Mouse (Mus musculus) spleen, postnatal 4 days (tissue): ENCODE data around the gene Spryd4.
A peak's percentile ranks its signal among the peaks of the same experiment; 100 is the strongest.
"Not testable (repeated sequence)": the region's sequence is repeated elsewhere in the genome, so short reads cannot be mapped to it uniquely, and the experiment has no call there.

Experiments
- DNase-seq, 2 experiments: peaks; one replicate each; pipeline ENCODE4 v3.0.0; 2022; ENCODE audit warnings: low spot score in 2 of 2

The Spryd4 gene

DNA sequence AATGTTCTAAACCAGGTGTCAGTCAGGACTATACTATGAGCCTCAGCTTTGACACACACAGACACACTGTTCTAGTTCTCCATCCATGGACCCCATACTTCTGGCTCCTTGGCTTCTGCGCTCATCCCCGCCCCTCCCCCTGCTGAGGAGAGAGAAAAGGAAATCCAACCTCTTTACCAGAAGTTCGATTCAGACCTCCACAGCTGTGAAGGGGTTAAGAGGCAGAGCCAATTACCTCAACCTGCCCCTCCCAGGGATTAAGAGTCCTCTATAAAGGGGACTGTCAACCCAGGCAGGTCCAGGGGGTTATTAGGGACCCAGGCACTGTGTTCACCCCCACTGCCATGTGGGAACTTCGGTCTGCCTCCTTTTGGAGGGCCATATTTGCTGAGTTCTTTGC, 13.9 kb upstream of the Spryd4 start, which contains the start of gene Mip:
TSS of gene Mip (plus strand) at position 301 of the 400 bp plus-strand sequence.
- DNase-seq, result no peak

GRCm38 (mm10) chr10:128225064-128225463, 13.5 kb upstream of the Spryd4 start:
- no peak for DNase-seq

GRCm38 (mm10) chr10:128221533-128222286, 10.1 kb upstream of the Spryd4 start:
- DNase-seq, result no peak

DNA sequence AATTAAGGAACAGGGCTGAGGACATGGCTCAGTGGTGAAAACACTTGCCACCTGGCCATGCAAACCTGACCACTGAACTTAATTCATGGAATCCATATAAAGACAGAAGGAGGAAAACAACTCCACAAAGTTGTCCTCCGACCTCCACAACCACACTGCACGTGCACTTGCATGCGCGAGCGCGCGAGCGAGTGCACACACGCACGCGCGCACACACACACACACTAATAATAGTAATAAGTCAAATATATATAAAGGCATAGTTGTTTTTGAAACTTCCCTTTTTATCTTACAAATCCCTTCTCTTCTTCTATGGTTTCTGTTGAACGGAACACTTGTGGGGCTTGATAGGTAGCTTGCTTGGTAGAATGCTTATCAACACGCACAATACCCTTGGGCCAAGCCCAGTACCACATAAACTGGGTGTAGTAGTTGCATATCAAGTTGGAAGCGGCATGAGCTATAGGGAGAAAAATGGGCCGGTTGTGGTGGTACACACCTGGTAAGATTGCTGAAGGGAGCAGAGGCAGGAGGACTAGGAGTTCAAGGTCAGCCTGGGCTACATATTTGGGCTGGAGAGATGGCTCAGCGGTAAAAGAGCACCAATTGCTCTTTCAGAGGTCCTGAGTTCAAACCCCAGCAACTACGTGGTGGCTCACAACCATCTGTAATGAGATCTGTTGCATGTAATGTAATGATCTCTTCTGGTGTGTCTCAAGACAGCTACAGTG, 6.9 kb upstream of the Spryd4 start:
- DNase-seq, result no peak

DNA sequence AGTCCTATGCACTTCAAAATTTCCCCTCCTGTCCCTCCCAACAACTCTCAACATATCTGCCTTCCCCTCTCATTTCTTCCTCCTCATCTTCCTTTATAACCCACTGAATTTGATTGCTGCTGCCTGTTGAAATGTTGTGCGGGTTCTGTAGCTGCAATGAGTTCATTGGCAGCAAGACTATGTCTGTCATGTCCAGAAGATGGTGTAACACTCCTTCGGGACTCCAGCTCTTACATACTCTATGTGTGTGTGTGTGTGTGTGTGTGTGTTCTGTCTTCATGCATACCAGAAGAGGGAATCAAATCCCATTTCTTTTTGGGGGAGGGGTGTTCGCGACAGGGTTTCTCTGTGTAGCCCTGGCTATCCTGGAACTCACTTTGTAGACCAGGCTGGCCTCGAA, 3.4 kb upstream of the Spryd4 start:
- no peak for DNase-seq

- DNase-seq, result not testable (repeated sequence)
Observed at GRCm38 (mm10) chr10:128214112-128214511, 2.5 kb upstream of the Spryd4 start.

GRCm38 (mm10) chr10:128212871-128213323, 1.3 kb upstream of the Spryd4 start:
- DNase-seq, result peak; percentile 75 to 84

GRCm38 (mm10) chr10:128212148-128212547, 541 bp upstream of the Spryd4 start:
- no peak for DNase-seq

- DNase-seq, result no peak
Observed at GRCm38 (mm10) chr10:128210954-128211353, 653 bp downstream of the Spryd4 start.

- no peak for DNase-seq
Observed at GRCm38 (mm10) chr10:128210131-128210530, 1.5 kb downstream of the Spryd4 start.

DNA sequence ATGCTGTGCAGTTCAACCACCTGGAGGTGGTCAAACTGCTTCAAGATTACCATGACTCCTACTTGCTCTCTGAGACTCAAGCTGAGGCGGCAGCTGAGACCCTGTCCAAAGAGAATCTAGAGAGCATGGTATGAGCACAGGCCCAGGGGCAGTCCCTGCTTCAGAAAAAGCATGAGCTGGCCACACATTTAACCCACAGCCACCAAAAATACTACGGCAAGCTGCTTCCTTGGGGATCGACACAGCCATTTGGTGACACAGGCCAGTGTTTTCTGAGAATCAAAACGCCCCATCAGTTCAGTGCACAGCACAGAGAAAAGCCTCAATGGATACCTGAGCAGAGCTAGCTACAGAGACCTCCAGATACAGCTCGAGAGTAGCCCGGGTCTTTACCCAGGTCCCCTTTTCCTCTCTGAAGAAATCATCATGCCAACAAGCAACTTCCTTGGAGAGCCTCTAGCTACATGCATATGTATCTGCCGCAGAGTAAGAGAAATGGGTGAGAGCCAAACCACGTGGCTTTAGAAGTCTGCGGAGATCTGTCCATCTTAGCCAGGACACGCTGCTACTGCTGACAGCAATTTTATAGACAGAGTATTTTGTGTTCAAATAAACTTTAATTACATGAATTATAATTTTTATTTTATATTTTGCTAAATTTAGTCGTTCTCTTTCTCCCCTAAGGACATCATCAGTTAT, 2.1 kb downstream of the Spryd4 start:
- DNase-seq, result no peak

DNA sequence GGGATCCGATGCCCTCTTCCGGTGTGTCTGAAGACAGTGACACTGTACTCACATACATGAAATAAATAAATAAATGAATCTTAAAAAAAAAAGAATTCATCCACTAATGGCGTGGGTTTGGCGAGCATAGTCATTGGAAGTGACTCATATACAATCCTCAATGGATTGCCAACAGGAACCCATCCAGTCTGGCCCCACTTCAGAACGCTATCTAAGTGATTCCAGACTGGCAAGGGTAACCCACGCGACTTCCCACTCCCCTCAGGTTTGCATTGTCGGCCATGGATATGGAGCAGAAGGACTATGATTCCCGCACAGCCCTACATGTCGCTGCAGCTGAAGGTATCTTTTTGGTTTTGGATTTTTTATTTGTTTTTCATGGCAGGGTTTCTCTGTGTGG, 3.3 kb downstream of the Spryd4 start:
- DNase-seq, result no peak

DNA sequence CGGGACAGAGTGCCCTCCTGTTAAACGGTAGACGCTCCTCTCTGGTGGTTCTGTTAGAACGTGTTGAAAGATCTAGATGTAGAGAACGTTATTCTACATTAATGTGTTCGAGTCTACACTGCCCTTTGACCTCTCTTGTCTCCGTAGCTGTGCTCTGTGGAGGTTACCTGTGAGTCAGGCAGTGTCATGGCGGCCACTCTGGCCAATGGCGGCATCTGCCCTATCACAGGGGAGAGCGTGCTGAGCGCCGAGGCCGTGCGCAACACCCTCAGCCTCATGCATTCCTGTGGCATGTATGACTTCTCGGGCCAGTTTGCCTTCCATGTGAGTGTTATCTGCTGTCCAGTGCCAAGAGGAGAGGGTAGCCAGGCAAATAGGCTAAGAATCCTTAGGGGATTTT, 6.7 kb downstream of the Spryd4 start:
- DNase-seq, result no peak

DNA sequence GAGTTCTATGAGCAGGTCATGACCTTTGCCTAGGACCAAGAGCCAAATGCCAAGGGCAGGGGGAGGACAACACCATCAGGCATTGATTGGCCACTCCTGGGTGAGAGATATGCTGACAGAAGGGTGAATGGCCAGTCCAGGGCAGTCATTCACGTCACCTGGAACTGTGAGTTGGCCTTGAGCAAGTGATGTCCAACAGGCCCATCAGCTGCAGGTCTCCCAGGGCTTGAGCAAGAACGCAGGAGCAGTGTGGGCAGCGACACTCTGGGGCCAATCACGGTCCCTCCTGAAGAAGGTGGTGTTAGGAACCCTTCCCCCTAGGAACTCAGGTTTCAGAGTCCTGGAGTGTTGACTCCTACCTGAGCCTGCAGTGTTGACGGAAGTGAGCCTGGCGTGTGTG, 9.8 kb downstream of the Spryd4 start:
- no peak for DNase-seq

DNA sequence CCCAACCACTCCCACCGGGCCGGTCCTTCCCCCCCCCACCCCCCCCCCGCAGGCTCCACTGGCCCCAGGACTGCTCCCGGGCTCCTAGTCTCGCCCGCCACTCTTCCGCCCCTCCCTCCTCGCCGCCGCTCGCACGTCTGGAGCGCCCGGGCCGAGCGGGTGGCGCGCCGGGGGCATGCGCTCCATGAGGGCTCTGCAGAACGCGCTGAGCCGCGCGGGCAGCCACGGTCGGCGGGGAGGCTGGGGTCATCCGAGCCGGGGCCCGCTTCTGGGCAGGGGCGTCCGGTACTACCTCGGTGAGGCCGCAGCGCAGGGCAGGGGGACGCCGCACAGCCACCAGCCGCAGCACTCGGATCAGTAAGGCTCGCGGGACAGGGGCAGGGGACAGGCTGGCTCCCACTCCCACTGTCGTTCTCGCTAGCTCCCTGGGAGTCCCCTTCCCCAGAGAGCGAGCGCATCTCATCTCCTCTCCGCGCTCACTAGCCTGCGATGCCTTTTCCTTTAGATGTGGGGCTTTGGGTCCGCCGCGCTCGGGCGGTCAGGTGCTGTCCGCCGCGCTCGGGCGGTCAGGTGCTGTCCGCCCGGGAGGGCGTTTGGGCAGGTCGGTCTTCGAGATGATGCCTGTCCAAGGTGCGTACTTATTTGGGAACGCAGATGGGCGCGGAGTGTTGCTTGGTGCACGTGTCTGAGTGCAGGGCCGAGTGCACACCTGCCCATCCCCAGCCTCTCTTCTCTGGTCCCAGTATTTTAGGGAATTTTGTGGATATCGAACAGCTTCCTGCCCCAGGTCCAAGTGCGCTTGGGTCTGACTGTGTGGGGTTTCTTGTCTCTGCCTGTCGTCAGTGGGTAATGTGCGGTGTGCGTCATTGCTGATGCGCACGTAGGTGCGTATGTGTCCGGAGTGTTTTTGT, 16.8 kb downstream of the Spryd4 start:
- no peak for DNase-seq

GRCm38 (mm10) chr10:128194024-128194550, 17.5 kb downstream of the Spryd4 start, which contains the start of gene Gls2:
Gene Gls2 (plus strand): TSS chr10:128194457.
- peak; percentile 95 to 97 for DNase-seq

- no peak for DNase-seq
Observed at GRCm38 (mm10) chr10:128193113-128193512, 18.5 kb downstream of the Spryd4 start.

DNA sequence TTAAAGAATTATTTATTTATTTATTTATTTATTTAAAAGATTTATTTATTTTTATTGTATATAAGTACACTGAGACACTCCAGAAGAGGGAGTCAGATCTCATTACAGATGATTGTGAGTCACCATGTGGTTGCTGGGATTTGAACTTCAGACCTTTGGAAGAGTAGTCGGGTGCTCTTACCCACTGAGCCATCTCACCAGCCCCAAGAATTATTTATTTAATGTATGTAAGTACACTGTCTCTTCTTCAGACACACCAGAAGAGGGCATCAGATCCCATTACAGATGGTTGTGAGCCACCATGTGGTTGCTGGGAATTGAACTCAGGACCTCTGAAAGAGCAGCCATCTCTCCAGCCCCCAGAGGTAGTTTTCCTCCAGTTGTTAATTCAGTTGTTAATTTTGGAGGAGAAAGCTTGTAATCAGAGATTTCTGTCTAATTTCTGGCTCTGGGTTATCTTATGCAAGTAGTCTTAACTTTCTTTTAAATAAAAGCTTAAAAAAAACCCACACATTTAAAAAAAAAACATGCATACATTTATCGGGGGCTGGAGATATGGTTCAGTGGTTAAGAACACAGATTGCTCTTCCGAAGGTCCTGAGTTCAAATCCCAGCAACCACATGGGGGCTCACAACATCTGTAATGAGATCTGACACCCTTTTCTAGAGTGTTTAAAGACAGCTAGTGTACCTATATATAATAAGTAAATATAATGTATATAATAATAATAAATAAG, 19.4 kb downstream of the Spryd4 start:
- not testable (repeated sequence) for DNase-seq

DNA sequence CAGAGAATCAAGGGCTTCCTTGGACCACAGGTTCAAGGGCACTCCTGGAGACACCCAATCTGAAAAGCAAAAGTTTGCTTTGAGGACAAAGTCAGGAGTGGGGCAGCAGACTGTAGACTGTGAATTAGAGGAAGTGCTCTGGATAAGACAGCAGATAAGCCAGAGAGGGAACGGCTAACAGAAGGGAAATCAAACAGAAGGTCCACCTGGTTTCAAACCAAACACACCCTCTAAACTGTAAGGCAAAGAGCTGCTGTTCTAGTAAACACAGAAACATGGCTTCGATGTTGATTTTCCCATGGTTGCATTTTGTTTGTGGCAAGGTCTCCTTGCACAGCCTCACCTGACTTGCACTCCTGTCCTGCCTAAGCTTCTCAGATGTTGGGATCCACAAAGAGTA, 20.1 kb downstream of the Spryd4 start:
- no peak for DNase-seq

GRCm38 (mm10) chr10:128188242-128188877, 23.2 kb downstream of the Spryd4 start:
- DNase-seq, result peak; percentile 81 to 91
